3 mouse cellular contexts compared by ENCODE assay signal in the genomic region with DNA sequence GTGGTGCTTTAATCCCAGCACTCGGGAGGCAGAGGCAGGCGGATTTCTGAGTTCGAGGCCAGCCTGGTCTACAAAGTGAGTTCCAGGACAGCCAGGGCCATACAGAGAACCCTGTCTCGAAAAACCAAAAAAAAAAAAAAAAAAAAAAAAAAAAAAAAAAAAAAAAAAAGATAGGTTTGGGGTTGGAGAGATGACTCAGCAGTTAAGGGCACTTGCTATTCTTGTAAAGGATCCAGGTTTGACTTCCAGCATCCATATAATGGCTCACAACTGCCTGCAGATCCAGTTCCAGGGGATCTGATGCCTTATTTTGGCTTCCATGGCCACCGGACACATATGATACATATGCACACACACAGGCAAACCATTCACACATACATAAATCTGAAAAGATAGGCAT. TPM values are rescaled to one million over a fixed set of nuclear protein-coding genes. Genes with fewer than 3 reads are reported as not detected.
"Had no signal": no experiment of that assay in that cellular context is flagged by ENCODE, and none has a peak within 500 bp of the region (broad histone marks: within the 10 kb centered on the region; RNA-seq: fewer than 3 reads in every experiment).

No protein-coding gene starts in this region.

RNA-seq across cellular contexts. Expression of a gene that starts 11.6 kb away (rescaled TPM):
- total RNA-seq: gastrocnemius, postnatal 36 days had no signal
- polyA plus RNA-seq: erythroblast, embryonic 14.5 days had no signal

RNA-seq across cellular contexts. Expression of a gene that starts 31.8 kb away (rescaled TPM):
- total RNA-seq: granulocyte monocyte progenitor cell, adult 5-6 weeks had no signal
- polyA plus RNA-seq: erythroblast, embryonic 14.5 days had no signal
